Mouse (Mus musculus) heart, adult 2 months (tissue): ENCODE measurements around the gene Olfr494.

Experiments
- CTCF ChIP-seq: fragments of 200-600 bp; IDR thresholded peaks from 2 replicates; pipeline ENCODE4 v1.8.1; 2022; ENCODE audit warnings: antibody characterized with exemption, mild to moderate bottlenecking, moderate library complexity
- POLR2A ChIP-seq: fragments of 200-500 bp; IDR thresholded peaks from 2 replicates; pipeline ENCODE4 v1.6.1; 2011; ENCODE audit warnings: mild to moderate bottlenecking, low read depth, low read length, control low read depth; ENCODE audit not compliant: insufficient read depth

DNA sequence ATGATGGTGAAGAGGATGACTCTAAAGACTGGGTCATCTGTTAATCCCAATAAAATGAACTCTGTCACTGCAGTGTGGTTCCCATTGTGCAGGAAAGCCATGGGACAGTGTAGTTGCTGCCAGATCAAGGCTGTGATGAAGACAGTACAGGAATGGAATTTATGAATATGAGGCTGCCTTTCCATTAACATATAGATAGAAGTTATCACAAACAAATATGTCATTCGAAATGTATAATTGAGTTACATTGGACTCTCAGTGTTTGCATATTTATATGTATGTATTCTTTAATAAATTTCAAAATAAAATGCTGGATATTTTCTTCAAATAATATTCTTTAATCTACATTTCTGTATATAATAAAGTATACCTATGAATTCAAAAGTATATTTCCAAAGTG, 18.3 kb upstream of the Olfr494 start, which contains the start of gene Olfr493:
- TF ChIP-seq CTCF (no peak), POLR2A (no peak)
